Mouse (Mus musculus): ENCODE measurements around the gene Sos1.

Gene Sos1

DNA sequence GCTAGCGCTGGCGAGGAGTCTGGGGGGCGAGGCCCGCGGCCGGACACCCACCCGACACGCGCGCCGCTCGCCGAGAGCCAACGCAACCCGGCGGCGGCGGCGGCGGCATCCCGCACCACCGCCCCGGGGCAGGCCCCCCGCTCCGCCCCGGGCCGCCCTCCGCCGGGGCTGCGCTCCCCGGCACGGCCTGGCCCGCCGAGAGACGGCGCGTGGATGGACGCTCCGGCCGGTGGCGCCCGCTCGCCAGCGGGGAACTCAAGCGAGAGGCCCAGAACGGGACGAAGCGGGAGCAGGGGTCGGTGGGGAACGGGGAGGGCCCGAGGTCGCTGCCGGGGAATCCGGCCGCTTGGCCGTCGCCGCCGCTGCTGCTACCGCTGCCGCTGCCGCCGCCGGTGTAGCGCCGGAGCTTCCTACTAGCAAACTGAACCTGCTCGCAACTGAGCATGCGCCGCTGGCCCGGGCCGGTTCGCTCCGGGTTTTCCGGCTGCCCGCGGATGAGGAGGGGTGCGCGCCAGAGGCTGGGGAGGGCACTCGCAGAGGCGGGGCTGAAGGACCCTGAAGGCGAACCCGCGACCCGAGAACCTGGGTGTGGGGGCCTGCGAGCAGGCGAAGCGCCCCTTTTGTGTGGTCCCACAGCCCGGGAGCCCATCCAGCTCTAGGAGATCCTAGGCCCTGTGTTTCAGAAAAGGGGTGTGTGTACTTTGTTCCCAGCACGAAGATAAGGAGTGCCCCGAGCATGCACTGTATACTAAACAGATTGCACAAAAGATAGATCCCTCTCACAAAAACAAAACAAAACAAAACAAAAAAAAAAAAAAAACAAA is at the start of gene Sos1:
TSS of gene Sos1 (minus strand) at position 423 of the 824 bp plus-strand sequence.
- DNase-seq (ENCODE audit: low spot score in 2 of 2): peak; percentile 96

DNA sequence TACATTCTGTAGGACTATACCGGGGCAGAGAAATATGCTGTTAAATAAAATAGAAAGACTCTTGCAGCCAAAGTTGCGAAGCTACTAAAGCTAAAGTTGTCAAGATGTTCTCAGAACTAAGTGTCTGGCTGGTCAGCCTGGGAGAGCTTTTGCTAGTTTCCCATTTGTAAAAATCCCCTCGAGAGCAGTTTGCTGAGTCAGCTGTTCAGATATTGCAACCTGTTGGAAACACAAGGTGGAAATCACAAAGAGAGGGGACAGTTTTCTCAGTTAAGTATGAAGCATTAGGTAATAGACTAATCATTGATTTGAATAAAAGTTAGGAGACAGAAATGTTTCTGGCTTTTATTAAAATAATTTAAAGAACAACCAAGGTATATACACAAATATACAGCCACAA is 43.0 kb upstream of the Sos1 start:
- no peak for DNase-seq (ENCODE audit: low spot score in 2 of 2)

DNA sequence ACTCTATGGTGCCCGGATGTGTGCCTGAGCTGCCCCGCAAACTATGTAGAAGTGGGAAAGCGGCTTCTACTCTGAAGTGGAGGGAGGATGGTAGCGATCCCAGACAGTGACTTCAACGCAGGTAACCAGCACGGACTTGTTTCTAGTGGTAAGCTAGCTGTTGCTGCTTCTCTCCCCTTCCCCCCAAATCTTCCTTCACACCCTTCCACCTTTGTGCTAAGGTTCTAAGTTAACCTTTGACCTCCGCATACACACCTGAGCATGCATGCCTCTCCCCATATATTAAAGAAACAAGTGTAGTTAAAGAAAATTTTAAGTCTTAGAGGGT is 41.9 kb upstream of the Sos1 start:
- no peak for DNase-seq (ENCODE audit: low spot score in 2 of 2)

DNA sequence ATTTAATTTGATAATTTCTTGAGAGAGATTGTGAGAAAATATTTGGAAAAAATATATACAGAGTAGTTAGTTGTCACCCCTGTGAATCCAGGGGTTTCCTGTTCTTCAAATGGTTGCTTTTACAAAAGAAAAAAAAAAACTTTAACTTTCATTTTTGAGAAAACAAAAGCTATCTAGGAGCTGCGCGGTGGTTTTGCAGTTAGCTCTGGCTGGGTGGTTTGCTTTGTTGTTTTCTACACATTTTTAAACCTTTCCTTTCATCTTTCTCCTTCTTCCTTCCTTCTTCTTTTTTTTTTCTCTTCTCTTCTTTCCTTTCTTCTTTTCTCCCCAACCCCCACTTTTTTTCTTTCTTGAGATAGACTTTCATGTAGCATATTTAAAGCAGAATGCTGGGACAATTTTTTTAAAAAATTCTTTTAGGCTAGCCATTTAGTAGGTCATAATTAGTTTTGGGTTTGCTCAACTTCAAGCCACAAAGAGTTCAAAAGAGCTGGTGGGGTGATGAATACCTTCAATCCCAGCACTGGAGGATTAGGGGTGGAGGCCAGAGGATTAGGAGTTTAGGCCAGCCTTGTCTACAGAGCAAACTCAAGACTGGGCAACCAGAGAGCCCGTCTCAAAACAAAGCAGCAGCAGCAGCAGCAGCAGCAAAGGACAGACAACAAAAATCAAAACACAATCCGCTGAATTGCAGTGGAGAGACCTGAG is 41.4 kb upstream of the Sos1 start:
- DNase-seq (ENCODE audit: low spot score in 2 of 2): no peak

DNA sequence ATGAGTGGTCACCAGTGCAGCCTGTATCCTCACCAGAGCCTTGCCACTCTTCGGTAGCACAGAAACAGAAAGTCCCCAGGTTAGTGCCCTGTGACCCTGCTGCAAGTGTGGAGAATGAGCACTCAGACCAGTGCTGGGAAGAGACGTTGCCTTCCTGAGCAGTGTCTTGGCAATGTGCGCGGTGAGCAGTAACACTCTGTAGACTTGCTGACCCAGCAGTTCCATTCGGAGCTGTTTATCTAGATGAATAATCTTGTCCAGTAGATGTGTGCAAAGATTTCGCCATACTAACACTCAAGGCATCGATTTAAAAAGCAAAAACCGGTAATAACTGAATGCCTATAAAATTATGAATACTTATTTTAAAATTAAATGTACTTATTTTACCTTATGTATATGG is 40.3 kb upstream of the Sos1 start:
- no peak for DNase-seq (ENCODE audit: low spot score in 2 of 2)

DNA sequence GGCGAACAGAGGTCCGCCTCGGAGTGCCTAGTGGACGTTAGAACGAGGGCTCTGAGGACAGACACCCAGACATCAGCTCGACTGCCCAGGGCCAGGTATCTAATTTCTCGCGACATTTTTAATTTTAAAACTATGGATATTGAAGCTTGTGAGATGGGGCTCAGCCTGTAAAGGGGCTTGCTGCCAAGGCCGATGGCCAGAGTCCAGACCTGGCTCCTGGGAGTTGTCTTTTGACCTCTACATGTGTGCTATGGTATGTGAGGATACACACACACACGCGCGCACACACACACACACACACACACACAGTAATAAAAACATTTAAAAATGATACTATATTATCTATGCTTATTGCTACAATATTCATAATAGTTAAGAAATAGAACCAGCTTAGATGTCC is 38.6 kb upstream of the Sos1 start:
- DNase-seq (ENCODE audit: low spot score in 2 of 2): no peak

DNA sequence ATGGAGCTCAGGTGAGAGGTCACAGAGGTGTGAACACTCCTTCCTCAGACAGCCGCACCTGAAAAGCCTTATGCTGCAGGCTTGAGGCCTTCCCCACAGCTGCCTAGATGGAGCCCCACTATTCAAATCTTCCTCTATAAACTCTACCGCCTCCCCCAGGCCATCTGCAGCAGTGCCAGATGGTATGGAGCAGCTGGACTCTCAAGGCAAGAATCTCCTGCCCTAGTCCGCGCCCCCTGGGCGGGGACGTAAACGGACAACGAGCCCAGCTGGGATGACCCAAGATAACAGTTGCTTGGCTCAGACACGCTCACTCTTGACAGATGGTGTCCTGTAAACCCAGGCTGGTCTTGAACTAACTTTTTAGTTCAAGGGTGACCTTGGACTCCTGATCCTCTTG is 37.0 kb upstream of the Sos1 start:
- no peak for DNase-seq (ENCODE audit: low spot score in 2 of 2)

DNA sequence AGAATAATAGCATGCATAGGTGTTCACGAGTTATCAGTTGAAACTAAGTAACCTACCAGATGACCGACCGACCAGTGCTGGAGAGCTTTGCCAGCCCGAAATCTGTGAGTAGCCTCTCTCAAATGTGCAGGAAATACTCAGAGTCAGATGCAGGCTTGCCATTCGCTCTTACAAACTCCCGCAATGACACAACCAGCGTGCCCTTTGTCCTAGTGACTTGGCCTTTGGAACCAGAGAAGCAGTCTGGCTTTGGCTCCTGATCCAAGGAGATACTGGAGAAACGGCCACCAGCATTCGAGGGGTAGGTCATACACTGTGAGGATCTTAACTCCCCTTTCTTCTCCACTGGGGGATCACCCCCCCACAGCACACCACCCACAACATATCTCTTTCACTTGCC is 35.7 kb upstream of the Sos1 start:
- DNase-seq (ENCODE audit: low spot score in 2 of 2): peak in 1 of 2 experiments; percentile 23

DNA sequence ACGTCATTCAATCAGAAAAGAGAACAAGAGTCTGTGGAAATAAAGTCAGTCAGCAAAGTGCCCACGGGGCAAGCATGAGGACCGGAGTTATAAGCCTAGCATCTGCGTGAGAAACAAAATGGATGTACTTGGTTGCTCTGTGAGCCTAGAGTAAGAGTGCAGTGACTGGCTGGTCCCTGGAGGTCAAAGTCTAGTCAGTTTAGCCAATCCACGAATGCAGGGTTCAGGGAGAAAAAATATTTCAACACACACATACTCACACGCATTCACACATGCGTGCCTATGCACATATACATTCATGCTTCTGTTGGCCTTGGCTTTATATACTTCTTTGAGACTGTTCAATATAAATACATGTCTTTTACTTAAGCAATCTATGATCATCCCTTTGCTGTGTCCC is 35.3 kb upstream of the Sos1 start:
- no peak for DNase-seq (ENCODE audit: low spot score in 2 of 2)

DNA sequence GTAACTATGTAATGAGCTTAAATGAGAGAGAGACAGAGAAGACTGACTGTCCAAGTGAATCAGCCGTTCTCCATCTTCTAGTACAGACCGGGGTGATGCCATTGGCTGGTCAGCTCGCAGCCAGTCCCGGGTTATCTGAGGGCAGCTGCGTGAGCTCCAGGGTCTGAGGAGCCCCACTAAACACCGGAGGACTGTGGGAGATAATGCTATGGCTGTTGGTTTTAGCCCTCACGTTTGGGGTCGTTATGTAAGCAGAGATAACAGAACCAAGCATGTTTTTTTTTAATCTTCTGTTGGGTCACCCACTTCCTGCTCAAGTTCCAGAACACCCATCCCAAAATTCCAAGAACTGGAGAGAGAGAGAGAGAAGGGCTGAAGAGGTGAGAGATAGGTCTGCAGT is 33.5 kb upstream of the Sos1 start:
- no peak for DNase-seq (ENCODE audit: low spot score in 2 of 2)

DNA sequence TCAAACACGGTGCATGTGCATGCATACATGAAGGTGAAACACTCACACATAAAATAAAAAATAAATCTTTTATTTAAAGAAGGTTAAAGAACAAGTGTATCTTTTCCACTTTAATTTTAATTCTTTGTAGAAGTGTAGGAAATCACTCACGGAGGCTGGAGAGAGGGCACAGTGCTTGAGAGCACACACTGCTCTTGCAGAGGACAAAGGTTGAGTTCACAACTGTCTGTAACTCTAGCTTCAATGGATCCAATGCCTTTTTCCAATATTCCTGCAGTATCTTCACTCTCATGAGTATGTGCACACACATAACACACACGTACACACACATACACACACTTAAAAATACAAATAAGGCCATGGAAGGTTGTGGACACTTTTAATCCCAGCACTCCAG is 30.2 kb upstream of the Sos1 start:
- DNase-seq (ENCODE audit: low spot score in 2 of 2): no peak

DNA sequence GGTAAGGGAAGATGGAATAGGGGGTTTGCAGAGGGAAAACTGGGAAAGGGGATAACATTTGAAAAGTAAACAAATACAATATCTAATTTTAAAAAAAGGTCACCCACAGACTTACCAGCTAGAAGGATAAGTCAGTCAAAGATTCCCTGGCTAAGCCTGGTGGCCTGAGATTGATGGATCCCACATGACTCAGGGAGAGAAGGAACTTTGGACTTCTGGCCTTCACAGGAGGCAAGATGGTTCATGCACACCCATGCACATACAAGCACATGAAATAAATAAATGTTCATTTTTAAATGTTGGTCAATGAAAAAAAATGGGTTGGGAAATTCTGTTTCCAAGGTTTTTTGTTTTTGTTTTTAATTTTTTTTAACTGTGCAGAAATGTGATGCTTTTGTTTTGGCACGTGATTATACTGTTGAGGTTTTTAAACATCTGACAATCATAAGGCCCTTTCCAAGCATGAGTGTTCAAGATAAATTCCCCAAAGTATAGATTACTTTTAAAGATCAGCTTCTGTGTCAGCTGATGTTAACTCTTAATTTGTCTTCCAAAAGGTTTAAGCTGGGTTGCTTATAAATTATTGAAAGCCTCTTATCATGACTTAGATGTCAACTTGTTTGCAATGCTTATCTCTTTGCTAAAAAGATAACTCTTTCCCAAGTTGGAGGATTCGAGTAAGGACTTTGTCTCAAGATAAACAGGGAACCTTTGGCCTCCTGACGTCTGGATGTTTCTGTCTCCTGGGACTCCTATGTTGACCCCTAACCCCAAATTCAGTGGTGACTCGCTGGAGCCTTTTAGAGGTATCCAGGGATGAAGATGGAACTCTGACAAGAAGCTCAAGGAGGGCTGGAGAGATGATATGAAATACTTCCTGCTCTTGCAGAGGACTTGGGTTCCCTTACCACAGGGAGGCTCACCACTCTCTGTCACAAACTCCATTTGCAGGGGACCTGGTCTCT is 29.5 kb upstream of the Sos1 start:
- no peak for DNase-seq (ENCODE audit: low spot score in 2 of 2)

DNA sequence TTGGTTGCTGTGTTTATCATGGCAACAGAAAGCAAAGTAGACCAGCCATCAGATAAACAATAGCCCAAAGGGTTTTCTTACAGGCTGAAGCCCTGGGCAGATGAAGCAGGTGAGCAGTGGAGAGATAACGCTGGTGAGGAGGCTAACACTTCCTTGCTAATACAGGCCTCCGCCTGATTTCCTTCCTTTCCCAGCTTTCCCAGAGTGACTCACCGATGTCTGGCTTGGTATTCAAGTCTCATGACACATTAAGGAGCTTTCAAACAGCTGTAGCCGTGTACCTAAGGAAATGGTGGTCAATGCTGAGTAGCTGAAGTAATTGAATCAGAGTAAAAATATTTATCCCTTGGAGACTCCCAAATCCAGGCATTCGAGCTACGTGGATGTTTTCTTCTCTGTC is 25.5 kb upstream of the Sos1 start:
- DNase-seq (ENCODE audit: low spot score in 2 of 2): no peak

DNA sequence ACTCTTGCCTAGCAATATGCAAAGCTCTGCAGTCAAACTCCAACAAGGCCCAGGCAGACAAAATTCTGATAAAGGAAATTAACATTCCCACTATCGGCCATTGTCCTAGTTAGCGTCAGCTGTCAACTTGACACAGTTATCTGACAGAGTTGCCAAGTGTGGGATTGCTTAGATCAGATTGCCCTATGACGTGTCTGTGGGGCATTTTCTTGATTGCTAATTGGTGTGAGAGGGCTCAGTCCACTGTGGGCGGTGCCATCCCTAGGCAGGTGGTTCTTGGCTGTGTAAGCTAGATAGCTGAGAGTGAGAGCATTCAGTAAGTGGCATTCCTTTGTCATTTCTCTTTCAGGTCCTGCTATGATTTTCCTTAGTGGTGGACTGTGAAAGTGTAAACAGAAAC is 25.1 kb upstream of the Sos1 start:
- no peak for DNase-seq (ENCODE audit: low spot score in 2 of 2)

DNA sequence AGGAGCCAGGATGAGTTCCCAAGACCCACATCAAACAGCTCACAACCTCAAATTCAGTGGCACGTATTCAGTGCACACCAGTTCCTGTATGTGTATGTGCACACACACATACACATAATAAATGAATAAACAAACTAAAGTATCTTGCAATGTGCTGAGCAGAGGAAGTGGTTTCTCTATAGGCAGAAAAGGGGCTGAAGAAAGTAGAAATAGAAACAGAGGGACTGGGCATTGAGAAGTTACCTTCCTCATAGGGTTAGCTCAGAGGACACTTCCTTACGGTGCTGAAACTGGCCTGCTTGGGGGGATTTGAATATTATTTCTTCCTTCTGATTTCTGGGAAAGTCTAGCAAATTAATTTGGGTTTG is 21.5 kb upstream of the Sos1 start:
- no peak for DNase-seq (ENCODE audit: low spot score in 2 of 2)

DNA sequence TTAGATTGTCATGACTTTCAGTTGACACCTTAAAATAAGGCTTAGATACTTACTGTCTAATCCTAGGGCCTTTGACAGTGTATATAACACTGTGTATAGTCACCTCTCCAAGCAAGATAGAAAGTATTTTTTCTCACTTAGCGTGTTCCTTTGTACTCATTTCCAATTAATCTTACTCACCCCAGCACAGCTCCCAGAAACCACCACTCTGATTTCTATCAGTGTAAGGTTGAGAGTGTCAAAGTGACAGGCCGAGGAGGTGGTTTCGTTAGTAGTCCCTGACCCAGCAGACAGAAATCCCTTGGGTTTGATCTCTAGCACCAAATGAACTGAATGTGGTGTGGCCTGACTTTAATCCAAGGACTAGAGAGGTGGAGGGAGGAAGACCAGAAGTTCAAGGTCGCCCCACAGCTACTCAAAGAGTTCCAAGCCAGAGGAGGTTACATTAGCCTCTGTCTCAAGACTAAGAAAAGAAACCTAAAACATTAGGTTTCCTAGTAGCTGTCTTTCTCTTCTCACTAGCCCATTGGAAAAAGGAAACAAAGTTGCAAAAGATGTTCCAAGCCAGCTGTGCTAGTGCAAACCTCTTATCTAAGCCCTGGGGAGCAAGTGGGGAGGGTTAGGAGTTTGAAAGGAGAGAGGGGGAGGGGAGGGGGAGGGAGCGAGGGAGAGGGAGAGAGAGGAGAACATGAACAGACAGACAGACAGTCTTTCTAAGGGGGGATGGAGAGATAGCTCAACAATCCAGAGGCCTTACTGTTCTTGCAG is 21.0 kb upstream of the Sos1 start:
- no peak for DNase-seq (ENCODE audit: low spot score in 2 of 2)

DNA sequence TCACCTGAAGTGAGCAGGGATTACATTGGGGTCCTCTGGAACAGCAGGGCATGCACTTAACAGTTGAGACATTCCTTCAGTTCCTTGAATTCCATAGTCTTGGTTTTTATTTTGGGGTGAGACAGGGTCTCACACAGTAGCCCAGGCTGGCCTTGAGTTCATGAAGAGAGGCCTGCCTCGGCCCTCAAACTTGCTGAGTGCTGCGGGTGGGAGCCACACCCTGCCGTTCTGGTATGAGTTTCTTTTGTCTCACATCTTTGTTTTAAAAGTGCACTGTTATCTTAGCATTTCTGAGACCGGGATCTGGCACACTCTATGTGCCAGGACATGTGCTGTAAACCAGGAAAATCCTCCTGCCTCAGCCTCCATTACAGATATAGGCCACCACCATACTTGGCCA is 19.8 kb upstream of the Sos1 start:
- no peak for DNase-seq (ENCODE audit: low spot score in 2 of 2)

DNA sequence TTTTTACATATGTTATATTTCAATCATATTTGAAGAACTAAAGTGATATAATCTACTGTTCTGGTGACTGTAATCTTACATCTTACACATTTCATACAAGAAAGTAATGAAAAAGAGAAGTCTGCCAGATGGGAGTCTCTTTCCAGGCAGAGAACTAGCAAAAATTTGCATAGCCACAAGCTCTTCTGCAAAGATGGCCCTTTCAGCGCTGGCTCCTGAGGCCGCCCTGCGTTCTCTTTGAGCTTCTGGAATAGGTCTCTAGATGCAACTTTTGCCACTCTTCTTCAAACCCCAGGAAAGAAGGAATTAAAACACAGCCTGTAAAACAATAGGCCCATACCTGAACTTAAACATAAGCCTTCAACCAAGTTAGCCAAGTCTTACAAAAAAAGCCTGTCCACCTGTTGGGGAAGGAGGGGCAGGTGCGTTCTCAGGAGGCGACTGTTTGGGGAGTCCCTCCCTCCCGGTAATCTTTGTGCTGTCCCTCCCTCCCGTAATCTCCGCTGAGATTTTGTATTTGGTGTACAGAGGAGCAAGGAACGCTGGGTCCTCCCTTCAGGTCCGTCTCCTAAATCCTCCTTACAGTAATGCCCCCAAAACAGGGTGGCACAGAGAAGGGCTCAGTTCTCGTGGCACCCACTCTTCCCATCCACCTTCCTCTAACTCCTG is 18.5 kb upstream of the Sos1 start:
- no peak for DNase-seq (ENCODE audit: low spot score in 2 of 2)

DNA sequence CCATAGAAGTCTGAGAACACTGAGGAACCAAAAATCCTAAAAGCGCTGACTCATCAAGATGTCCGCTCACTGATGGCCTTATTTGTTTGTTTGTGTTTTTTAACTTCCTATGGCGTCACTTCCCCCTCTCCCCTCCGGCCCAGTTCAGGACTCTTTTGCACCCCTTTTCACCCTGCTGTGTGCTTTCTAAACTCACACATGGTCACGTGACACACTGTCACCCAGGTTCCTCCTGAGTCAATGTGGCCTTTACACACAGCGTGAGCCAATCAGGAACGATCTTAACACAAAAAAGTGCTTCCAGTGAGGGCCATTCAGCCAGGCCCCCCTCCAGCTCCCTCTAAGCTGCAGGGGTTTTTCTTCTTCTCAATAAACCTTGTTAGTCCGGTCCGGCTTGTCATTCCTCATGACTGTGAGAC is 16.9 kb upstream of the Sos1 start:
- DNase-seq (ENCODE audit: low spot score in 2 of 2): no peak

DNA sequence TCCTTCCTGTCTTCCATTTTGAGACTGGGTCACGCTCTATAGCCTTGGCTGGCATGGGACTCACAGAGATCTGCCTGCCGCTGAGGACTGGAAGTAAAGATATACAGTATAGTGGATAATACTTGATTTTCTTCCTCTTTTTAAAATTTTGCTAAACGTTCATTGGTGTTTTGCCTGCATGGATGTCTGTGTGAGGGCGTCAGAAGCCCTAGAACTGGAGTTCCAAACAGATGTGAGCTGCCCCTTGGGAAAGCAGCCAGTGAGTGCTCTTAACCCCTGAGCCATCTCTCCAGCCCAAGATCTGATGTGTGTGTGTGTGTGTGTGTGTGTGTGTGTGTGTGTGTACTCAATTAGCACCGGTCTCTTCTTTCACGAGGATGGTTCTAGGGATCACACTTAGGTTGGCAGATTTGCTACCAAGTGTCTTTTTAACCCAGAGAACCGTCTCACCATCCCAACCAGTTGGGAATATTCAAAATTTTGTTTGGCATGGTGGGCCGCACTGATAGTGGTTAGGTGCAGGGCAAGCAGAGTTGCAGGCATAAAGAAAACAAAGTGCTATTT is 16.4 kb upstream of the Sos1 start:
- no peak for DNase-seq (ENCODE audit: low spot score in 2 of 2)

DNA sequence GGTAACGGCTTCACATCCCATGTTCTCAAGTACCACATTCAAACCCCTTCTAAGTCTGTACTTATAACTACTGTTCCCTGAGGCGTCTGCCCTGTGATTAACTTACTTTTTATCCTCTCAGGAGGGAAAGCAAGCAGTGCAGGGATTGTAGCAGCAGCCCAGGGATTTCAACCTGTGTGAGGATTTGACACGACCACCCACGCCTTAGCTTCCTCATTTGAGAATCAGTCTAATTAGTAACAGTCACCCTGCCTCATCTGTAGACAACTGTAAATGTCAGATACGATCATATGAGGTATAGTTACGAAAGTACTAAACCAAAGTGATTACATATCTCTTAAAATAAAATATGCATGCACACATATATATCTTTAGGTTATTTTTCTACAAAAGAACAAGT is 15.9 kb upstream of the Sos1 start:
- DNase-seq (ENCODE audit: low spot score in 2 of 2): no peak
